Mouse (Mus musculus) olfactory bulb, adult 2 months (tissue): ENCODE data around the gene Nos1ap. TPM values are rescaled to one million over a fixed set of nuclear protein-coding genes. Genes with fewer than 3 reads are reported as not detected.

Experiments
- H3K27ac ChIP-seq: fragments of 200-500 bp; 2 replicates; pipeline ENCODE4 v1.5.1; 2012; ENCODE audit warnings: low read depth, low read length; ENCODE audit not compliant: insufficient read depth
- H3K4me1 ChIP-seq: fragments of 200-500 bp; 2 replicates; pipeline ENCODE4 v1.6.1; 2012; ENCODE audit warnings: low read length; ENCODE audit not compliant: control insufficient read depth, insufficient read depth
- H3K4me3 ChIP-seq: fragments of 200-500 bp; 2 replicates; pipeline ENCODE4 v1.5.1; 2012; ENCODE audit warnings: mild to moderate bottlenecking, low read depth, low read length, moderate library complexity; ENCODE audit not compliant: insufficient read depth
- CTCF ChIP-seq: fragments of 200-500 bp; IDR thresholded peaks from 2 replicates; pipeline ENCODE4 v1.5.1; 2012; ENCODE audit warnings: low read depth, mild to moderate bottlenecking, low read length, moderate library complexity; ENCODE audit not compliant: insufficient read depth
- POLR2A ChIP-seq: fragments of 200-500 bp; IDR thresholded peaks from 2 replicates; pipeline ENCODE4 v1.6.1; 2012; ENCODE audit warnings: mild to moderate bottlenecking, low read depth, low read length, moderate library complexity; ENCODE audit not compliant: insufficient read depth
- WGBS: fragments of 180-500 bp; shearing (Covaris S2); methylation state at CpG from one replicate; pipeline ENCODE4 v1.1.7; 2018; 5-methylcytosine and 5-hydroxymethylcytosine counted together
- polyA plus RNA-seq: library from polyadenylated mRNA; stranded (reverse); fragments of >200 nt; gene quantifications from 2 replicates; pipeline ENCODE4 v1.2.4, GENCODE M21; 2012; ENCODE audit warnings: low replicate concordance; ENCODE audit not compliant: missing spikeins, insufficient read depth, insufficient read length

The Nos1ap gene
- not detected in 2 replicates for polyA plus RNA-seq

GRCm38 (mm10) chr1:170589219-170590040, at the start of gene Nos1ap:
Gene Nos1ap, minus strand, starts transcription at chr1:170589861.
- peak within 1 kb of the TSS; percentile 48; the same call in 1 of the 2 replicates for H3K27ac ChIP-seq
- TF ChIP-seq POLR2A (peak; percentile 63; the same call in 1 of the 2 replicates), CTCF (no peak)
- under 1% methylated on average over 93 of the region's 106 CpGs for WGBS
- peaks cover 7% of the 10 kb centered on the region for H3K4me1 ChIP-seq
- H3K4me3 ChIP-seq: peak within 1 kb of the TSS; percentile 90

- Histone ChIP-seq H3K4me1 (0 out of 2 replicates have a peak, but pooled peaks cover under 1% of the 10 kb centered on the region), H3K4me3 (no peak overlapping the region), H3K27ac (no peak overlapping the region)
- 87% methylated on average over 7 of the region's 7 CpGs for WGBS
- TF ChIP-seq CTCF: no peak
- TF ChIP-seq POLR2A: no peak
These were observed 49.3 kb upstream of the Nos1ap start for GRCm38 (mm10) chr1:170638941-170639340.

GRCm38 (mm10) chr1:170632856-170633255, 43.2 kb upstream of the Nos1ap start:
- H3K27ac ChIP-seq: no peak overlapping the region
- 76% methylated on average over 4 of the region's 4 CpGs for WGBS
- TF ChIP-seq CTCF (no peak), POLR2A (no peak)
- H3K4me1 ChIP-seq: no peaks in the 10 kb centered on the region
- H3K4me3 ChIP-seq: no peak overlapping the region

- WGBS: 17% methylated on average over 3 of the region's 3 CpGs
These were observed 42.7 kb upstream of the Nos1ap start for GRCm38 (mm10) chr1:170632385-170632784.

GRCm38 (mm10) chr1:170631571-170631970, 41.9 kb upstream of the Nos1ap start:
- Histone ChIP-seq H3K4me3 (no peak overlapping the region), H3K4me1 (no peaks in the 10 kb centered on the region), H3K27ac (no peak overlapping the region)
- no peak for TF ChIP-seq CTCF
- no peak for TF ChIP-seq POLR2A
- 96% methylated on average over 5 of the region's 5 CpGs for WGBS

More at GRCm38 (mm10) chr1:170632385-170632784, 42.7 kb upstream of the Nos1ap start:
- TF ChIP-seq POLR2A (no peak), CTCF (peak; percentile 78)
- no peak overlapping the region for H3K4me3 ChIP-seq
- H3K4me1 ChIP-seq: no peaks in the 10 kb centered on the region
- H3K27ac ChIP-seq: no peak overlapping the region

- TF ChIP-seq CTCF (no peak), POLR2A (no peak)
- Histone ChIP-seq H3K4me3 (no peak overlapping the region), H3K27ac (no peak overlapping the region), H3K4me1 (no peaks in the 10 kb centered on the region)
- WGBS: 81% methylated on average over 4 of the region's 4 CpGs
These were observed 40.8 kb upstream of the Nos1ap start for GRCm38 (mm10) chr1:170630489-170630888.

- Histone ChIP-seq H3K4me1 (no peaks in the 10 kb centered on the region), H3K4me3 (no peak overlapping the region), H3K27ac (no peak overlapping the region)
- WGBS: 98% methylated on average over 1 of the region's 1 CpGs
- TF ChIP-seq POLR2A (no peak), CTCF (no peak)
These were observed 33.8 kb upstream of the Nos1ap start for GRCm38 (mm10) chr1:170623432-170623831.

- Histone ChIP-seq H3K27ac (no peak overlapping the region), H3K4me3 (no peak overlapping the region), H3K4me1 (no peaks in the 10 kb centered on the region)
- TF ChIP-seq CTCF: no peak
- TF ChIP-seq POLR2A: no peak
- WGBS: 52% methylated on average over 5 of the region's 5 CpGs
These were observed 33.3 kb upstream of the Nos1ap start for GRCm38 (mm10) chr1:170622934-170623333.

GRCm38 (mm10) chr1:170619686-170620374, 30.2 kb upstream of the Nos1ap start:
- no peak for TF ChIP-seq CTCF
- Histone ChIP-seq H3K4me1 (no peaks in the 10 kb centered on the region), H3K4me3 (no peak overlapping the region), H3K27ac (no peak overlapping the region)
- 90% methylated on average over 2 of the region's 2 CpGs for WGBS
